Mouse (Mus musculus) limb, embryonic 12.5 days (tissue): ENCODE data around the gene Nrg3. TPM values are rescaled to one million over a fixed set of nuclear protein-coding genes. Genes with fewer than 3 reads are reported as not detected.
"Not testable (repeated sequence)": the region's sequence is repeated elsewhere in the genome, so short reads cannot be mapped to it uniquely, and the experiment has no call there.

Source experiments
- ATAC-seq: fragments of 200-750 bp; cut with Nextera tagmentation; 2 replicates; pipeline ENCODE4 v1.8.0; 2017; ENCODE audit warnings: low read depth, moderate TSS enrichment; ENCODE audit not compliant: insufficient number of reproducible peaks, insufficient read depth, low FRiP score, low TSS enrichment
- H3K27ac ChIP-seq: fragments of 300-500 bp; sonication (generic); 2 replicates; pipeline ENCODE4 v1.5.1; 2016; ENCODE audit warnings: mild to moderate bottlenecking, moderate library complexity
- H3K27me3 ChIP-seq: fragments of 300-500 bp; sonication (generic); 2 replicates; pipeline ENCODE4 v1.6.1; 2016; ENCODE audit warnings: mild to moderate bottlenecking, moderate library complexity
- H3K36me3 ChIP-seq: fragments of 300-500 bp; sonication (generic); 2 replicates; pipeline ENCODE4 v1.6.1; 2016; ENCODE audit warnings: mild to moderate bottlenecking, moderate library complexity
- H3K4me1 ChIP-seq: fragments of 300-500 bp; sonication (generic); replicated peaks from 2 replicates; pipeline ENCODE4 v1.6.1; 2016
- H3K4me2 ChIP-seq: fragments of 300-500 bp; sonication (generic); 2 replicates; pipeline ENCODE4 v1.6.1; 2016; ENCODE audit warnings: mild to moderate bottlenecking, moderate library complexity
- H3K4me3 ChIP-seq: fragments of 300-500 bp; sonication (generic); replicated peaks from 2 replicates; pipeline ENCODE4 v1.5.1; 2016; ENCODE audit warnings: mild to moderate bottlenecking
- H3K9ac ChIP-seq: fragments of 300-500 bp; sonication (generic); replicated peaks from 2 replicates; pipeline ENCODE4 v1.6.1; 2016; ENCODE audit warnings: mild to moderate bottlenecking, moderate library complexity
- H3K9me3 ChIP-seq: fragments of 300-500 bp; sonication (generic); 2 replicates; pipeline ENCODE4 v1.6.1; 2016; ENCODE audit warnings: mild to moderate bottlenecking, moderate library complexity
- WGBS: fragments of 180-500 bp; shearing (Covaris S2); methylation state at CpG from one replicate; pipeline ENCODE4 v1.1.7; 2016; 5-methylcytosine and 5-hydroxymethylcytosine counted together
- polyA plus RNA-seq: library from polyadenylated mRNA; unstranded; fragments of >200 nt; fragmentation: Nextera tagmentation; extraction: Ambion mirVana; gene quantifications from 2 replicates; pipeline ENCODE4 v1.2.1, GENCODE M21; 2016

The Nrg3 gene
- polyA plus RNA-seq, 1 experiment from 2014 or later = 0.14 TPM

GRCm38 (mm10) chr14:39191946-39192345, 280.9 kb downstream of the Nrg3 start:
- WGBS = 67% methylated on average over 5 of the region's 5 CpGs
- no peak overlapping the region for H3K4me3 ChIP-seq

GRCm38 (mm10) chr14:39173709-39174108, 299.2 kb downstream of the Nrg3 start:
- Histone ChIP-seq H3K9me3 (no peaks in the 10 kb centered on the region), H3K27ac (no peak overlapping the region), H3K4me1 (peaks cover 5% of the 10 kb centered on the region; the same call in 1 of the 2 replicates), H3K27me3 (no peaks in the 10 kb centered on the region), H3K9ac (no peak overlapping the region), H3K36me3 (no peaks in the 10 kb centered on the region), H3K4me2 (no peak overlapping the region), H3K4me3 (no peak overlapping the region)
- WGBS = 51% methylated on average over 2 of the region's 2 CpGs
- ATAC-seq = no peak

More at GRCm38 (mm10) chr14:39191946-39192345, 280.9 kb downstream of the Nrg3 start:
- Histone ChIP-seq H3K4me2 (no peak overlapping the region), H3K9me3 (no peaks in the 10 kb centered on the region), H3K36me3 (no peaks in the 10 kb centered on the region), H3K27ac (no peak overlapping the region), H3K9ac (no peak overlapping the region), H3K27me3 (no peaks in the 10 kb centered on the region), H3K4me1 (no peaks in the 10 kb centered on the region)
- ATAC-seq = no peak

- Histone ChIP-seq H3K4me3 (no peak overlapping the region), H3K27me3 (no peaks in the 10 kb centered on the region), H3K27ac (no peak overlapping the region), H3K36me3 (no peaks in the 10 kb centered on the region), H3K9ac (no peak overlapping the region), H3K4me2 (no peak overlapping the region), H3K4me1 (no peaks in the 10 kb centered on the region), H3K9me3 (no peaks in the 10 kb centered on the region)
- WGBS = 72% methylated on average over 3 of the region's 3 CpGs
- no peak for ATAC-seq
These were observed 312.7 kb downstream of the Nrg3 start for GRCm38 (mm10) chr14:39160140-39160539.

GRCm38 (mm10) chr14:39155462-39155861, 317.4 kb downstream of the Nrg3 start:
- Histone ChIP-seq H3K4me1 (no peaks in the 10 kb centered on the region), H3K27me3 (no peaks in the 10 kb centered on the region), H3K27ac (no peak overlapping the region), H3K36me3 (no peaks in the 10 kb centered on the region), H3K4me3 (no peak overlapping the region), H3K9me3 (no peaks in the 10 kb centered on the region), H3K9ac (no peak overlapping the region), H3K4me2 (no peak overlapping the region)
- ATAC-seq = no peak
- WGBS = 54% methylated on average over 1 of the region's 1 CpGs

GRCm38 (mm10) chr14:39129766-39130165, 343.1 kb downstream of the Nrg3 start:
- H3K9me3 ChIP-seq = no peaks in the 10 kb centered on the region
- no peak overlapping the region for H3K4me2 ChIP-seq
- WGBS = 80% methylated on average over 2 of the region's 2 CpGs
- no peak overlapping the region for H3K27ac ChIP-seq
- no peaks in the 10 kb centered on the region for H3K4me1 ChIP-seq
- H3K4me3 ChIP-seq = no peak overlapping the region
- no peak for ATAC-seq
- no peak overlapping the region for H3K9ac ChIP-seq
- no peaks in the 10 kb centered on the region for H3K36me3 ChIP-seq
- H3K27me3 ChIP-seq = no peaks in the 10 kb centered on the region

GRCm38 (mm10) chr14:39117977-39118376, 354.9 kb downstream of the Nrg3 start:
- Histone ChIP-seq H3K27me3 (no peaks in the 10 kb centered on the region), H3K4me1 (no peaks in the 10 kb centered on the region), H3K9me3 (no peaks in the 10 kb centered on the region), H3K4me3 (no peak overlapping the region), H3K4me2 (no peak overlapping the region), H3K27ac (no peak overlapping the region), H3K9ac (no peak overlapping the region), H3K36me3 (no peaks in the 10 kb centered on the region)
- no peak for ATAC-seq
- WGBS = 37% methylated on average over 3 of the region's 3 CpGs

- not testable (repeated sequence) for H3K4me3 ChIP-seq, H3K4me2 ChIP-seq, H3K27ac ChIP-seq, H3K36me3 ChIP-seq, ATAC-seq, H3K9ac ChIP-seq, H3K4me1 ChIP-seq, H3K27me3 ChIP-seq, H3K9me3 ChIP-seq
- WGBS = 59% methylated on average over 3 of the region's 3 CpGs
These were observed 356.2 kb downstream of the Nrg3 start for GRCm38 (mm10) chr14:39116522-39117231.

- 80% methylated on average over 3 of the region's 3 CpGs for WGBS
These were observed 363.3 kb downstream of the Nrg3 start for GRCm38 (mm10) chr14:39109566-39109965.

GRCm38 (mm10) chr14:39106776-39107175, 366.1 kb downstream of the Nrg3 start:
- Histone ChIP-seq H3K4me1 (no peaks in the 10 kb centered on the region), H3K36me3 (no peaks in the 10 kb centered on the region), H3K27me3 (no peaks in the 10 kb centered on the region), H3K4me2 (no peak overlapping the region), H3K9me3 (no peaks in the 10 kb centered on the region), H3K27ac (no peak overlapping the region), H3K9ac (no peak overlapping the region), H3K4me3 (no peak overlapping the region)
- ATAC-seq = no peak
- 87% methylated on average over 3 of the region's 3 CpGs for WGBS

More at GRCm38 (mm10) chr14:39109566-39109965, 363.3 kb downstream of the Nrg3 start:
- Histone ChIP-seq H3K9ac (no peak overlapping the region), H3K27ac (no peak overlapping the region), H3K36me3 (no peaks in the 10 kb centered on the region), H3K4me3 (no peak overlapping the region), H3K9me3 (no peaks in the 10 kb centered on the region), H3K27me3 (no peaks in the 10 kb centered on the region), H3K4me1 (no peaks in the 10 kb centered on the region), H3K4me2 (no peak overlapping the region)
- no peak for ATAC-seq

- no peak overlapping the region for H3K27ac ChIP-seq
- no peaks in the 10 kb centered on the region for H3K9me3 ChIP-seq
- H3K4me1 ChIP-seq = no peaks in the 10 kb centered on the region
- H3K4me2 ChIP-seq = no peak overlapping the region
- no peaks in the 10 kb centered on the region for H3K27me3 ChIP-seq
- ATAC-seq = no peak
- WGBS = 77% methylated on average over 1 of the region's 1 CpGs
- H3K9ac ChIP-seq = no peak overlapping the region
- H3K36me3 ChIP-seq = no peaks in the 10 kb centered on the region
- no peak overlapping the region for H3K4me3 ChIP-seq
These were observed 377.7 kb downstream of the Nrg3 start for GRCm38 (mm10) chr14:39095219-39095618.

- H3K36me3 ChIP-seq = no peaks in the 10 kb centered on the region
- no peaks in the 10 kb centered on the region for H3K27me3 ChIP-seq
- H3K4me3 ChIP-seq = no peak overlapping the region
- H3K9ac ChIP-seq = no peak overlapping the region
- H3K9me3 ChIP-seq = no peaks in the 10 kb centered on the region
- WGBS = 54% methylated on average over 1 of the region's 1 CpGs
- no peak for ATAC-seq
- no peak overlapping the region for H3K27ac ChIP-seq
- no peaks in the 10 kb centered on the region for H3K4me1 ChIP-seq
- no peak overlapping the region for H3K4me2 ChIP-seq
These were observed 393.4 kb downstream of the Nrg3 start for GRCm38 (mm10) chr14:39079461-39079860.

GRCm38 (mm10) chr14:39051542-39051941, 421.3 kb downstream of the Nrg3 start:
- Histone ChIP-seq H3K4me2 (no peak overlapping the region), H3K9me3 (no peaks in the 10 kb centered on the region), H3K27me3 (no peaks in the 10 kb centered on the region), H3K9ac (no peak overlapping the region), H3K36me3 (no peaks in the 10 kb centered on the region), H3K4me1 (no peaks in the 10 kb centered on the region), H3K27ac (no peak overlapping the region), H3K4me3 (no peak overlapping the region)
- 86% methylated on average over 2 of the region's 2 CpGs for WGBS
- ATAC-seq = no peak
